Mouse (Mus musculus): ENCODE results near the gene Clock.

Gene Clock

GRCm38 (mm10) chr5:76304452-76305341, at the start of gene Clock:
TSS of gene Clock (minus strand) at chr5:76304792.
- peak; percentile 91 to 92 for DNase-seq (ENCODE audit: low spot score in 2 of 2)

DNA sequence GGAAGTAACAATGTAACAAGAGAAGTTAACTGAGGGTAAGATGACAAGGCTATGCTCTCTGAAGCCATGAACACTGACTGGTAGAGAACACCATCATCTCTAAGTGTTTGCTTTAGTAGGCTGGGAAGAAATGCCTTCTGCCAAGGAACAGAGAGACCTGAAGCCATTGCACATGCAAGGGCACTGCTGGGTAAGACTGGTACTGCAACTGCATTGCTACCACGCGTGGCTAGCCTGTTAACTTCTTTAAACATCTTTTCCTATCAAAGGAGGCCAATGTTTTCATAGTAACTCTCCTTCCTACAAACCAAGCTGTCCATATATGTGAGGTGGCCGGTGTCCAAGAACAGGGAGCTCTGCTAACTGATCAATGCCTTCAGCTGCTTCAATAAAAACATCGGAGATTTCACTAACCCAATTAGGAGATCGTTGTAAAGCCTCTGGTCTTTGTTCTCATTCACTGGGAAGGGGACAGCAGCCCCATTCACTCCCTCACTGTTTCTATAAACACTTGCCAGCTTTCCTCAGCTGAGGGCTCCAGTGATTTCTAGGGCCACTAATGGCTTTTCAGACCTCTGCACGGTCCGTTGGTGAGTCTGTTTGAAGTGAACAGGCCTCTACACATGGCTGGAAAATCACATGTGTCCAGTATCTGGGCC, 47.5 kb upstream of the Clock start:
- no peak for DNase-seq (ENCODE audit: low spot score in 2 of 2)

DNA sequence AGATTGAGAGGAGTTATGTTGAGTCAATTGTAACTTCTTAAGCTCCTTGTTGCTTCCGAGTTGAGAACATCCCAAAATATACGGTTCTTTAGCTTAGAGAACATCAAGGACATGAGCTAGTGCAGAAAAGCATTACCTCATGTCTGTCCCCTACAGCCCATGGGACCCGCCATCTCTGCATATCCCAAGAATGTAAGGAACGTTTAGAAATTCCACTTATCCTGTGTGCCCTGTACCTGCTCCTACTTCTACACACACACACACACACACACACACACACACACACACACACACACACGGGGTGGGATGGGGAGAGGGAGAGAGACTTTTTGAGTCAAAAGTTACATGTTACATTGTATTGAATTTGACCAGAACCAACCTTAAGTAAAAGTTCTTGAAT, 46.9 kb upstream of the Clock start:
- no peak for DNase-seq (ENCODE audit: low spot score in 2 of 2)

GRCm38 (mm10) chr5:76346137-76346536, 41.5 kb upstream of the Clock start:
- DNase-seq (ENCODE audit: low spot score in 2 of 2) = peak; percentile 10 to 21

DNA sequence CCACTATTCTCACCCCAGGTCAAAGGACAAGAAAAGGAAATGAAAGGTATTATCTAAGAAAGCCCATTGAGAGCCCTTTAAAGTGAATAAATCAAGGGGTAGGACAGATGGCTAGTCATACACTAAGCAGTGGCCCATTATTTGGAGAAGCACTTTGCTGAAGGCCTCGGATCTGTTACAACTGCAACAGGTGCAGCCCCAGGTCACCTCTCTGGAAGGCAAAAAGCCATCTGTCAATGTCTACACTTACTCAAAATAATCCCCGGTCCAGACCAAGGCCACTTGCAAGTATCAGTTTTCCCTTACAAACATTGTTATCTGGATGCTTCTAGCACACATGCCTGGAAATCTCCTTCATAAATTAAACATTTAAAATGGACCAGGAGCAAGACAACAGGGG, 36.3 kb upstream of the Clock start:
- no peak for DNase-seq (ENCODE audit: low spot score in 2 of 2)

DNA sequence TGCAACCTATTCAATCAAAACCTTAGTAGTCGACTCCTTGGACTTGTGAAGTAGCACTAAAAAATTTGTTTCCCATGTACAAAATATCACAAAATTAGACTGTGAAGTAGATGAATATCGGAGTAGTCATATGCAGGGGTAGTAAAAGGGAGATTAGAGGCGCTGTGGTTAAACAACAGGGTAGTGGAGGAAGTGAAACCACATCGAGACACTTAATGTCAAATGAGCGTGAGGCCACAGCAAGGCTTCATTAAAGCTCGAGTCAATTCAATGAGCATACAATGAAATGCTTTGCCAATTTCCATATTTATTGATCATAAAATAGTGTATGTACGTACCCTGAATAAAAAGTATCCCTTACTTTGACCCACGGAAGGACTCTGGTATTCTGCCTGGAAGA, 32.5 kb upstream of the Clock start:
- no peak for DNase-seq (ENCODE audit: low spot score in 2 of 2)

GRCm38 (mm10) chr5:76333833-76334232, 29.2 kb upstream of the Clock start:
- no peak for DNase-seq (ENCODE audit: low spot score in 2 of 2)

DNA sequence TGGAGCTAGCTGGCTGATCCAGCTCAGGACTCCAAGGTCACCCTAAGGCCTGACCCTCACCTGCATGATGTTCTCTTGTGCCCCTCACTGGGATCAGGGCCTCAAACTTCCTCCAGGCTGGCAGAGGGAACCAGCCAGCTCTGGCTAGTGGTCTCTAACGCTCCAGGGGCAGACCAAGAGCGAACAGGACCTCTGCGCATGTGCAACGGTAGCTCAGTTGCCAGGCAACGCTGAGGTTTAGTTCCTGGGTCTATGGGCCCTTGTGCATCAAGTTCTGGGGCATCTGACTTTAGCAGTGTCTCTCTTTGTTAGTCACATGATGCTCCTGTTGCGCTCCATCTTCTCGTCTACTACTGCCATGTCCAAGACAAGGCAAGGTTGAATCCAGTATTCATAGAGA, 26.4 kb upstream of the Clock start, which contains the start of gene Pdcl2:
TSS of gene Pdcl2 (minus strand) at position 204 of the 400 bp plus-strand sequence.
- no peak for DNase-seq (ENCODE audit: low spot score in 2 of 2)

DNA sequence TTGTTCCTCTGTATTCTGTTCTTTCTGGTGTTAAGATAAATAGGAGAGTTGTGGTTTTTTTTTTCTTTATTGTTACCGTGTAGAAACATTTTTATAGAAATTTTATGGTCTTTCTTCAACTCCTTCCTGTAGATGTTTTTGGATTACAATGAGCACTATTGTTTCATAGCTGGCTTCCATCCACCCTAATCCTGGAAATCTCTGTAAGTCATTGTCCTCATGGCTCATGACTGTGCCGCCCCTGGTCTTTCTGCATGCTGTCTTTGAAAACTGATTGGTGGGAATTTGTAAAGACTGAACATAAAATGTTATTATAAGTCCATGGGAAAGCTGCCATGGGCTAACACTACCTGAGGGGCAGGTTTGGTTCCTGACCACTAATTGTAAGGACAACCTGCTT, 22.7 kb upstream of the Clock start:
- no peak for DNase-seq (ENCODE audit: low spot score in 2 of 2)

DNA sequence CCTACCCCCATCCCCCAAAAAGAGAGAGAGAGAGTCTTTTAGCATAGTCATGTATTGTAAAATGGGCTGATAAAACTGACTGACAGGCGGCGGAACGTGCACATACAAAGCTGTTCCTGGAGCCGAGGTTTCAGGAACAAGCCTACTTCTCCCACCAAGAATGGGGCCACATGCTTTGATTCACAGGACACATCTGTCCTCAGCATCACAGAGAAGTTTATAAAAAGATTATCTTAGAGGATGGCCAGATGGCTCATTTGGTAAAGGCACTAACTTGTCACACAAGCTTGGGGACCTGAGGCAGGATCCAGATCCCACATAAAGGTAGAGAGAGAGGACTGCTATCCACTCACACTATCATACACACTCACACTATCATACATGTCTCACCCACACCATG, 20.5 kb upstream of the Clock start:
- DNase-seq (ENCODE audit: low spot score in 2 of 2) = no peak

DNA sequence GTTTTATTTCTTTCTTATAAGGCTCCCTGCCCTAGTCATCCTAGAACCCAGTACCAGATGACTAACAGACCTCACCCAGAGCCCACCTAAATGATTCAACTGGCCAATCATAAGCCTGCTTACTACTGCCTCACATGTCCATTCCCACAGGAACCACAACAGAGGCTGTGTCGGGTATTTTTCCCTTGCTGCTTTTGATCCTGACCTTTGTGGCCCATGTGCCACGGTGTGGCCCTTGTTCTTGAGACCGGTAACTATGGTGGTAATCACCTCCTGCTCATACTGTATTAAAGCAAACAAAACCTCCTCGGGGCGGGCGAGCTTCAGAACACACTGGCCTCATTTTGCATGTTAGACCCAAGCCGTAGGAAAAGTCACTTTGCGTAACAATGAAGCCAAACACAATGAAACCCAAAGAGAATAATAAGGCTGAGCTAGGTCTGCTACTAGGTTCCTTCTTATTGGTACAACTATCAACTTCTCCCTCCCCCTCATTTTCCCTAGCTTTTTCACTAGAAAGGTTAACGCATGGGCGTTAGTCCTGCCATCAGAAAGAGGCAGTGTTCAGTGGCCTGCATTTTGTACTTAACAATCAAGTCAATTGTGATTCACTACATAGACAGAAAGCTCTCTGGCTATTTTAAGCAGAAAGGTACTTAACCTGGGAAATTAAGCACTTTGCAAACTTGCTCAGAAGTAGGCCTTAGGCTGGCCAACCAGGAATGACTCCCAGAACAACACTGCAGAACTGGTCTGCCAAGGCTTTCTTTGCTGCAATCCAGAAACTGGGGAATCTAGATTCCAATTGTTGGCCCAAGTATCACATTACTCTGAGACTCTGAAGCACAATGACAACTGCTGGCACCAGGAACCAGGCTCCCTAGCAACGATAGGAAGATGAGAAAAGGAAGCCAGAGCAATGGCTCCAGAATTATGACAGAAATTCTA, 16.9 kb upstream of the Clock start:
- DNase-seq (ENCODE audit: low spot score in 2 of 2) = no peak

- no peak for DNase-seq (ENCODE audit: low spot score in 2 of 2)
These were observed 3.6 kb upstream of the Clock start for GRCm38 (mm10) chr5:76308206-76308605.

DNA sequence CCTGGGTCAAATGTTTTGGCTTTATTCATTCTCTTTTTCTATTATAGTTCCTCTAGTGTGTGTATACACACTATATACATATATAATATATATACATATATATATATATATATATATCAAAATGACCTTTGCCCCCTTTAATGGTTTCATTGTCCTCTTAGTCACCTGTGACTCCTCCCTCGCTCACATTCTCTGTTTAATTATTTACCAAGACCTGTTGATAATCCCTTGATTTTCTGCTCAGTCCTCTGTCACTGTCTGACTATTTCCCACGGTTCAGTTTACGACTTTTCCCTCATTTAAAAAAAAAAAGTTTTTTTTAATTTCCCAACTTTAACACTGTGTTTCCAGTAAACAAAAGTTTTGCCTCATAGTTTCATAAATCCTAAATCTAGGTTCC, 1.7 kb upstream of the Clock start:
- no peak for DNase-seq (ENCODE audit: low spot score in 2 of 2)

- no peak for DNase-seq (ENCODE audit: low spot score in 2 of 2)
These were observed 1.0 kb upstream of the Clock start for GRCm38 (mm10) chr5:76305616-76306015.

- peak; percentile 66 to 71 for DNase-seq (ENCODE audit: low spot score in 2 of 2)
These were observed 694 bp downstream of the Clock start for GRCm38 (mm10) chr5:76303745-76304451.

DNA sequence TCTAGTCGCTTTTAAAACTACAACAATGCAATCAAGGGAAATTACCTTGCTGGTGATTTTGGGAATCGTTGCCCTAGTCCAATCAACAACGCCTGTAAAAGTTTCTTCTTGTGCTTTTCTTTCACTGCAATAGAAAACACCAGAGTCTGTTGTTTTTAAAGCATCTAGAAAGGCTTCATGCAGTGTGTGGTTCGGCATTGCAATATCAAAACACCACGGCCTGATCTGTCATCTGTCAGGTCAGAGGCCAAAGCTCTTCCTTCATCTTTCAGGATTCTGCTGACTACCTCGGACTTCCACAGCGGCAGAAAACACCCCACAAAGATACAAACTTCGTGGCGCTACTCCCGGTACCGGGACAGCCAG, 1.2 kb downstream of the Clock start:
- no peak for DNase-seq (ENCODE audit: low spot score in 2 of 2)

DNA sequence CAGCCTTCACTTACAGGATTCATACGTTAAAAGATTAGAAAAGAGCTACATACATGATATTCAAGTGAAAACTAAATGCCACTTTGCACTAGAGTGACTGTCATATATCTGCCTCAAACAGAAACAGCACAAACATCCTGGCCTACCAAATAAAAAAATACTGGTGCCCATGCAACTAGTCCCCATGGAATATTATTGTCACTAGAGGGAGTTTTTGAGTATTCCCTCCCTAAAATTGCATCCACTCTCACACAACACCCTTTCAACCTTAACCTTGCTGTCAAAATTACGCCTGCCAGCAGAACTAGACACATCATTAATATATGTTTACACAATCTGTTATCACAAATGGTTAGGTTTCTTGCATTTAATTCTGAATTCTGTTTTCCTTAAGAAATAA, 2.6 kb downstream of the Clock start:
- DNase-seq (ENCODE audit: low spot score in 2 of 2) = no peak

GRCm38 (mm10) chr5:76289234-76289691, 15.3 kb downstream of the Clock start:
- no peak for DNase-seq (ENCODE audit: low spot score in 2 of 2)

DNA sequence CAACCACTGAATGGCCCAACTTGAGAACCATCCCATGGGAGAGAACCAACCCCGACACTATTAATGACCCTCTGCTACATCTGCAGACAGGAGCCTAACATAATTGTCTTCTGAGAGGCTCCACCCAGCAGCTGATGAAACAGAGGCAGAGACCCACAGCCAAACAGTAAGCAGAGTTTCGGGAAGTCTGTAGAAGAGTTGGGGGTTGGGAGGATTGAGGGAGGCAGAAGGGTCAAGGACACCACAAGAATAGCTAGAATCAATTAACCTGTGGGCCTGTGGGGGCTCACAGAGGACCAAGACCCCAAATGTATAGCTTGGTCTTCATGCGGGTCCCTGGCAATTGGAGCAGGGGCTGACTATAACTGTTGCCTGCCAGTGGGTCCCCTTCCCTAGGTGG, 16.3 kb downstream of the Clock start:
- DNase-seq (ENCODE audit: low spot score in 2 of 2) = no peak

GRCm38 (mm10) chr5:76287062-76287461, 17.5 kb downstream of the Clock start:
- DNase-seq (ENCODE audit: low spot score in 2 of 2) = no peak

DNA sequence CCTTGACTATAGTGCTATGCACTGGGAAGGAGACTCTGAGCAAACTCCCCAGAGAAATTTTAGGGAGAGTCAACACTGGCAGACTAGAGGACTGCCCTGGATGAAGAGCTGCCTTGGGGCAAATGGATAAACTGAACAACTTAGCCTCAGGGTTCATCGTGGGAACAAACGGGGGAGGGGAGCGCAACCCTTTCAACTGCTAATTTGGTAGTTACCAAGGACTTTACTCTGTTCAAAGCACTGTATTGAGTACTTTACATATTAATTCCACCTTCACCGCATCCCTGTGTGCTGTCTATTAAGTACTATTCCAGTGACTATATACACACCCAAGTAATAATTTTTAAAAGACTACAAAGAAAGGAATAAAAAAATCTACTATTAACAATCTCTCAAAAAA, 18.9 kb downstream of the Clock start:
- no peak for DNase-seq (ENCODE audit: low spot score in 2 of 2)
